Mouse (Mus musculus): Measurements from ENCODE around the gene Sult2a1.
"Not testable (repeated sequence)": the region's sequence is repeated elsewhere in the genome, so short reads cannot be mapped to it uniquely, and the experiment has no call there.

Gene Sult2a1

DNA sequence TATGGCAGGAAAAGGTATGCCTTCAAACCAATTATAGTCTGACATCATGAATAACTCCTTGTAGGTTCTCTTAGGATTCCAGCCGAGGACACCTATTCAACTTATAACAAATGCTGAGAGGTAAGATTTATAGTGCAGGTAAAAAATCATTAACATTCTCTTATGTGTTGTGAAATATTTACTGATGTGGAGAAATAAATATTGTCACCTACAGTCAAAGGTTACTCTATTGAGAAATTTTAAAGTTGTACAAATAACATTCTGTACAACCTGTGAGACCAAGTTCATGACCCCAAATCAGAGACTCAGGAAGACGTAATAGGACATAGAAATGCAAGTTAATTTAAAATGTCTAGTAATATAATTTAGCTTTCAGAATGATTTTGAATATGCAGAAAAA is at the start of gene Sult2a1:
TSS of gene Sult2a1 (minus strand) at position 101 of the 400 bp plus-strand sequence.
- DNase-seq: not testable (repeated sequence)

GRCm38 (mm10) chr7:13813913-13814312 is 23.3 kb downstream of the Sult2a1 start:
- no peak for DNase-seq
